ENCODE assay signal across 8 mouse cellular contexts in the genomic region with DNA sequence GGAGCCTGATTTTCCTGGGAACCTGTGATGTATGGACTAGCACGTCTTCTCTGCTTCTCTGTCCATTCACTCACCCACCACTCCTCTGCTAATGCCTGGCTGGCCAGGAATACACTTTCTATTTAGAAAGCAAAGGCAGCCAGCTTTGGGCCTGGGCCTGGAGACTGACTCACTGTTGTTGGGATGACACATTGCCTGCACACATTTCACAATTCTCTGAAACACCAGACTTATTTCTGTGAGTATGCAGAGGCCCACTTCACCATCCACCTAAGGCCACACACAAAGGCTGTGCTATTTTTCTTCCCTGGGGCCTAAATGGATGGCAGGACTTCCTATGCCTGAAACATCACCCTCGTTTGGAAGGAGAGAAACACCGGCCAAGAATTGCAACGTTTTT.
DNase-seq lines count a peak whose midpoint lies in the region; ATAC-seq and TF ChIP-seq lines count a peak whose summit lies in the region.

No protein-coding gene starts in this region.

- no peaks in the 10 kb centered on the region for H3K36me3 ChIP-seq in forebrain, embryonic 15.5 days
- H3K36me3 ChIP-seq in forebrain, embryonic 11.5 days (ENCODE audit: control insufficient read depth, insufficient read depth, low read length), result no peaks in the 10 kb centered on the region
- H3K36me3 ChIP-seq in lung, embryonic 14.5 days (ENCODE audit: insufficient read depth), result no peaks in the 10 kb centered on the region
- no peaks in the 10 kb centered on the region for H3K36me3 ChIP-seq in intestine, embryonic 15.5 days
- no peaks in the 10 kb centered on the region for H3K36me3 ChIP-seq in kidney, embryonic 16.5 days (ENCODE audit: insufficient read depth, low read length)

- 36% methylated on average over 4 of the region's 4 CpGs for WGBS in forebrain, embryonic 15.5 days
- WGBS in forebrain, embryonic 11.5 days, result 74% methylated on average over 4 of the region's 4 CpGs
- WGBS in lung, embryonic 14.5 days, result 44% methylated on average over 4 of the region's 4 CpGs
- WGBS in intestine, embryonic 15.5 days, result 47% methylated on average over 4 of the region's 4 CpGs
- WGBS in kidney, embryonic 16.5 days, result 52% methylated on average over 4 of the region's 4 CpGs

- ATAC-seq in forebrain, embryonic 15.5 days (replicated peaks), result peak; percentile 61
- ATAC-seq in forebrain, embryonic 11.5 days (replicated peaks; ENCODE audit: low FRiP score), result no peak
- peak; percentile 47; the same call in 1 of the 2 replicates for ATAC-seq in lung, embryonic 14.5 days (ENCODE audit: insufficient read depth)
- ATAC-seq in intestine, embryonic 15.5 days, result no peak
- ATAC-seq in kidney, embryonic 16.5 days (ENCODE audit: low FRiP score, low TSS enrichment), result no peak

- intact Hi-C loops in gastrocnemius, postnatal 36 days (cut with DNase I), result no loop called here

- H3K4me3 ChIP-seq in forebrain, embryonic 15.5 days, result no peak overlapping the region
- no peak overlapping the region for H3K4me3 ChIP-seq in forebrain, embryonic 11.5 days (ENCODE audit: low read depth, low read length)
- no peak overlapping the region for H3K4me3 ChIP-seq in lung, embryonic 14.5 days (ENCODE audit: low read depth, low read length)
- H3K4me3 ChIP-seq in intestine, embryonic 15.5 days (replicated peaks), result no peak overlapping the region
- no peak overlapping the region for H3K4me3 ChIP-seq in kidney, embryonic 16.5 days (ENCODE audit: low read length)

- H3K4me2 ChIP-seq in forebrain, embryonic 15.5 days (replicated peaks), result no peak overlapping the region
- no peak overlapping the region for H3K4me2 ChIP-seq in forebrain, embryonic 11.5 days (ENCODE audit: low read depth, low read length, severe bottlenecking)
- H3K4me2 ChIP-seq in lung, embryonic 14.5 days, result no peak overlapping the region
- H3K4me2 ChIP-seq in intestine, embryonic 15.5 days (replicated peaks), result no peak overlapping the region
- no peak overlapping the region for H3K4me2 ChIP-seq in kidney, embryonic 16.5 days (replicated peaks; ENCODE audit: low read depth, low read length)

- H3K27ac ChIP-seq in forebrain, embryonic 15.5 days (replicated peaks), result peak overlapping the region; percentile 32; the same call in 1 of the 2 replicates
- no peak overlapping the region for H3K27ac ChIP-seq in forebrain, embryonic 11.5 days (ENCODE audit: low read depth, low read length)
- no peak overlapping the region for H3K27ac ChIP-seq in lung, embryonic 14.5 days (ENCODE audit: low read depth)
- no peak overlapping the region for H3K27ac ChIP-seq in intestine, embryonic 15.5 days
- no peak overlapping the region for H3K27ac ChIP-seq in kidney, embryonic 16.5 days (ENCODE audit: low read length)

- peaks cover 5% of the 10 kb centered on the region for H3K4me1 ChIP-seq in forebrain, embryonic 15.5 days
- H3K4me1 ChIP-seq in forebrain, embryonic 11.5 days (replicated peaks; ENCODE audit: control insufficient read depth, insufficient read depth, low read length), result no peaks in the 10 kb centered on the region
- H3K4me1 ChIP-seq in lung, embryonic 14.5 days (ENCODE audit: insufficient read depth), result no peaks in the 10 kb centered on the region
- H3K4me1 ChIP-seq in intestine, embryonic 15.5 days (replicated peaks), result no peaks in the 10 kb centered on the region
- H3K4me1 ChIP-seq in kidney, embryonic 16.5 days (ENCODE audit: insufficient read depth, low read length), result no peaks in the 10 kb centered on the region

- no peak for DNase-seq in forebrain, embryonic 11.5 days (ENCODE audit: low spot score)
- DNase-seq in adrenal gland, adult 18-20 months (ENCODE audit: low spot score in 2 of 2), result peak; percentile 30 to 35
- DNase-seq in gastrocnemius, postnatal 36 days, result peak; percentile 40 to 49
- peak; percentile 62 for DNase-seq in lung, embryonic 14.5 days
- DNase-seq in kidney, adult 18-20 months, result no peak

- no peak overlapping the region for H3K9ac ChIP-seq in forebrain, embryonic 15.5 days (replicated peaks)
- no peak overlapping the region for H3K9ac ChIP-seq in forebrain, embryonic 11.5 days (ENCODE audit: low read length)
- no peak overlapping the region for H3K9ac ChIP-seq in lung, embryonic 14.5 days
- H3K9ac ChIP-seq in intestine, embryonic 15.5 days, result no peak overlapping the region
- no peak overlapping the region for H3K9ac ChIP-seq in kidney, embryonic 16.5 days (replicated peaks; ENCODE audit: low read length)

- no peaks in the 10 kb centered on the region for H3K27me3 ChIP-seq in forebrain, embryonic 15.5 days
- H3K27me3 ChIP-seq in forebrain, embryonic 11.5 days (ENCODE audit: control insufficient read depth, insufficient read depth, low read length), result no peaks in the 10 kb centered on the region
- no peaks in the 10 kb centered on the region for H3K27me3 ChIP-seq in lung, embryonic 14.5 days (ENCODE audit: insufficient read depth, low read length)
- H3K27me3 ChIP-seq in intestine, embryonic 15.5 days (replicated peaks), result no peaks in the 10 kb centered on the region
- no peaks in the 10 kb centered on the region for H3K27me3 ChIP-seq in kidney, embryonic 16.5 days (ENCODE audit: insufficient read depth, low read length)

- H3K9me3 ChIP-seq in forebrain, embryonic 15.5 days, result no peaks in the 10 kb centered on the region
- H3K9me3 ChIP-seq in forebrain, embryonic 11.5 days (ENCODE audit: control insufficient read depth, low read length), result no peaks in the 10 kb centered on the region
- no peaks in the 10 kb centered on the region for H3K9me3 ChIP-seq in lung, embryonic 14.5 days (ENCODE audit: low read depth, low read length)
- H3K9me3 ChIP-seq in intestine, embryonic 15.5 days, result no peaks in the 10 kb centered on the region
- no peaks in the 10 kb centered on the region for H3K9me3 ChIP-seq in kidney, embryonic 16.5 days (ENCODE audit: low read length)

- TF ChIP-seq CTCF in lung, embryonic 14.5 days (IDR thresholded peaks at IDR 0.05; ENCODE audit: low read depth), result no peak

Comparison
In these comparisons a context has a peak if more than half of its experiments do, and no peak if none do; other contexts are left out.
1. ATAC-seq: peak in forebrain, embryonic 15.5 days (single experiment) and lung, embryonic 14.5 days (single experiment); none in forebrain, embryonic 11.5 days (single experiment), intestine, embryonic 15.5 days (single experiment) and kidney, embryonic 16.5 days (single experiment).
2. DNase-seq: peak in adrenal gland, adult 18-20 months (2 of 2), gastrocnemius, postnatal 36 days (2 of 2) and lung, embryonic 14.5 days (single experiment); none in forebrain, embryonic 11.5 days (single experiment) and kidney, adult 18-20 months (single experiment).